Mouse (Mus musculus) liver, embryonic 14.5 days (tissue): ENCODE results near the gene Denr. TPM values are rescaled to one million over a fixed set of nuclear protein-coding genes. Genes with fewer than 3 reads are reported as not detected.
A peak's percentile ranks its signal among the peaks of the same experiment; 100 is the strongest.

Experiments
- ATAC-seq: fragments of 200-750 bp; cut with Nextera tagmentation; 2 replicates; pipeline ENCODE4 v1.8.0; 2017; ENCODE audit warnings: moderate number of reproducible peaks, mild to moderate bottlenecking, moderate library complexity; ENCODE audit not compliant: insufficient read depth
- DNase-seq, 3 experiments: peaks; one replicate each; pipeline ENCODE4 v3.0.0-alpha.2; 2012 to 2013; ENCODE audit warnings: low read depth in 3 of 3, low spot score in 3 of 3
- H3K27ac ChIP-seq: fragments of 300-500 bp; sonication (generic); 2 replicates; pipeline ENCODE4 v1.5.1; 2014; ENCODE audit warnings: moderate library complexity, mild to moderate bottlenecking, control low read depth, inconsistent platforms
- H3K27me3 ChIP-seq: fragments of 300-500 bp; sonication (generic); 2 replicates; pipeline ENCODE4 v1.6.1; 2014; ENCODE audit warnings: mild to moderate bottlenecking, low read length, moderate library complexity; ENCODE audit not compliant: control insufficient read depth, insufficient read depth
- H3K36me3 ChIP-seq: fragments of 300-500 bp; sonication (generic); replicated peaks from 2 replicates; pipeline ENCODE4 v1.6.1; 2014; ENCODE audit warnings: low read depth; ENCODE audit not compliant: control insufficient read depth, insufficient read depth
- H3K4me1 ChIP-seq, 2 experiments: fragments of 200-500 bp in 1 of 2; fragments of 300-500 bp in 1 of 2; sonication (generic) in 1 of 2; replicated peaks; 2 replicates each; pipeline ENCODE4 v1.6.1; 2012 to 2014; ENCODE audit warnings: antibody characterized with exemption in 1 of 2, inconsistent platforms in 1 of 2, low read length in 1 of 2; ENCODE audit not compliant: control insufficient read depth in 2 of 2, insufficient read depth in 2 of 2
- H3K4me2 ChIP-seq: fragments of 300-500 bp; sonication (generic); 2 replicates; pipeline ENCODE4 v1.6.1; 2014; ENCODE audit warnings: low read depth, mild to moderate bottlenecking, control low read depth, moderate library complexity
- H3K4me3 ChIP-seq, 2 experiments: fragments of 200-500 bp in 1 of 2; fragments of 300-500 bp in 1 of 2; sonication (generic) in 1 of 2; 2 replicates each; pipeline ENCODE4 v1.5.1; 2012 to 2014; ENCODE audit warnings: low read depth in 2 of 2, low read length in 2 of 2, mild to moderate bottlenecking in 2 of 2, control low read depth in 1 of 2, inconsistent platforms in 1 of 2, moderate library complexity in 1 of 2; ENCODE audit not compliant: insufficient read depth in 1 of 2
- H3K9ac ChIP-seq: fragments of 300-500 bp; sonication (generic); replicated peaks from 2 replicates; pipeline ENCODE4 v1.6.1; 2014; ENCODE audit warnings: mild to moderate bottlenecking, control low read depth, moderate library complexity
- H3K9me3 ChIP-seq: fragments of 300-500 bp; sonication (generic); 2 replicates; pipeline ENCODE4 v1.6.1; 2016; ENCODE audit warnings: low read length, mixed read lengths; ENCODE audit not compliant: control insufficient read depth
- CTCF ChIP-seq: IDR thresholded peaks from 2 replicates; pipeline ENCODE4 v1.5.1; 2016; ENCODE audit warnings: antibody characterized with exemption, low read depth, control low read depth
- EP300 ChIP-seq: IDR thresholded peaks from 2 replicates; pipeline ENCODE4 v1.6.1; 2016; ENCODE audit warnings: antibody characterized with exemption, low read depth
- WGBS: fragments of 180-500 bp; shearing (Covaris S2); extraction: QIAGEN DNeasy Blood & Tissue Kit; methylation state at CpG from one replicate; pipeline ENCODE4 v1.1.7; 2014; ENCODE audit not compliant: insufficient replicate concordance; 5-methylcytosine and 5-hydroxymethylcytosine counted together
- polyA plus RNA-seq, 2 experiments: library from polyadenylated mRNA; depleted of rRNA in 1 of 2; stranded (reverse) in 1 of 2; unstranded in 1 of 2; fragments of >200 nt; fragmentation: Nextera tagmentation in 1 of 2; extraction: Ambion mirVana in 1 of 2; gene quantifications; 2 replicates each; pipeline versions ENCODE4 v1.2.1 to v1.2.3; 2012 to 2014

Denr gene
- polyA plus RNA-seq, 2 experiments = 17.5 to 43.0 TPM

GRCm38 (mm10) chr5:123904059-123904672 is 2.8 kb upstream of the Denr start:
- Histone ChIP-seq H3K9ac (no peak overlapping the region), H3K27me3 (no peaks in the 10 kb centered on the region), H3K4me2 (no peak overlapping the region), H3K4me1 (peaks cover 3 to 16% of the 10 kb centered on the region in 2 experiments; a peak in 3 of 4 replicates), H3K9me3 (no peaks in the 10 kb centered on the region), H3K27ac (no peak overlapping the region), H3K4me3 (no peak overlapping the region), H3K36me3 (peaks cover 8% of the 10 kb centered on the region)
- DNase-seq (no peak), ATAC-seq (no peak)
- TF ChIP-seq CTCF = no peak
- TF ChIP-seq EP300 = no peak
- WGBS = 58% methylated on average over 11 of the region's 11 CpGs

DNA sequence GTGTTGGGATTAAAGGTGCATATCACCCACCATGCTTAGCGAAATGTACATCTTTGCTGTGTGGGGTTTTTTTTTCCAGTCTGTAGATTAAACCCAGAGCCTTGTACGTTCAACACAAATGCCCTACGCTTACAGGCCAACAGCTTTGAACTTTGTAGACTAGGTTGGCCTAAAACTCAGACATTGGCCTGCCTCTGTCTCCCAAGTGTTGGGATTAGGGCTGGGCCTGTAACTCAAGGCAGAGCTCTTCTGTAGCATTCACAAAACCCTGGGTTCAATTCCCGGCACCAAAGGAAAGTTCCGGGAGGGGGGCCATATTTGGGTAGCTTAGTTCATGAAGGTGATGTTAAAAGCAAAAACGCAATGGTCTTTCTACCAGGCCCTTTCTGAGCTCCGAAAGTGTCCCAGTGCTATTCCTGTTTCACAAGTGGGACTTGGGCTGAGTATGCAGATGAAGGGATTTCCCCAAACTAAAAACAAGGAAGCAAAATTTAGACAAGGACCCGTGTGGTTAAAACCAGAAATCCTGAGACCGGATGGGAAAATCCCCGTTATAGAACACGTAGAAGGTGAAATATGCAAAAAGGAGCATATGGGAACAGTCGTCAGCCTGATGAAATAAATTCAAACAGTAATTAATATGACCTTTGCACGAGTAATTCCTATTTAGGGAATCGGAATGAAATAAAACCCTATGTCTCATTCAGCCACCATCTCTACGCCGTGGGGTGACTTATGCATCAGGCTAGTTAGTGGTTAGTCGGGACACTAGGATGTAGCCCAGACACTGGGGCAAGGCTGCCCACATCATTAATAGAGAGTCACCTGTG is 614 bp upstream of the Denr start:
- H3K36me3 ChIP-seq = peaks cover 16% of the 10 kb centered on the region
- no peaks in the 10 kb centered on the region for H3K9me3 ChIP-seq
- H3K27ac ChIP-seq = no peak overlapping the region
- ATAC-seq = no peak
- DNase-seq = no peak
- TF ChIP-seq EP300 (no peak), CTCF (no peak)
- H3K4me3 ChIP-seq = peak overlapping the region; percentile 34 to 80; a peak in 2 of 4 replicates
- peak overlapping the region; percentile 65 for H3K4me2 ChIP-seq
- H3K4me1 ChIP-seq = peaks cover 3 to 16% of the 10 kb centered on the region in 2 experiments; a peak in 3 of 4 replicates
- 58% methylated on average over 17 of the region's 17 CpGs for WGBS
- no peak overlapping the region; the same call in 1 of the 2 replicates for H3K9ac ChIP-seq
- no peaks in the 10 kb centered on the region for H3K27me3 ChIP-seq

GRCm38 (mm10) chr5:123907631-123907977 is 629 bp downstream of the Denr start:
- no peaks in the 10 kb centered on the region for H3K27me3 ChIP-seq
- no peak overlapping the region for H3K27ac ChIP-seq
- peaks cover 3 to 16% of the 10 kb centered on the region in 2 experiments; a peak in 3 of 4 replicates for H3K4me1 ChIP-seq
- peak overlapping the region; percentile 80 to 89 for H3K4me3 ChIP-seq
- peak overlapping the region; percentile 65 for H3K4me2 ChIP-seq
- no peak for TF ChIP-seq EP300
- TF ChIP-seq CTCF = no peak
- H3K9me3 ChIP-seq = no peaks in the 10 kb centered on the region
- peak overlapping the region; percentile 84 for H3K9ac ChIP-seq
- H3K36me3 ChIP-seq = peaks cover 18% of the 10 kb centered on the region
- DNase-seq = no peak
- ATAC-seq = no peak
- under 1% methylated on average over 10 of the region's 10 CpGs for WGBS

DNA sequence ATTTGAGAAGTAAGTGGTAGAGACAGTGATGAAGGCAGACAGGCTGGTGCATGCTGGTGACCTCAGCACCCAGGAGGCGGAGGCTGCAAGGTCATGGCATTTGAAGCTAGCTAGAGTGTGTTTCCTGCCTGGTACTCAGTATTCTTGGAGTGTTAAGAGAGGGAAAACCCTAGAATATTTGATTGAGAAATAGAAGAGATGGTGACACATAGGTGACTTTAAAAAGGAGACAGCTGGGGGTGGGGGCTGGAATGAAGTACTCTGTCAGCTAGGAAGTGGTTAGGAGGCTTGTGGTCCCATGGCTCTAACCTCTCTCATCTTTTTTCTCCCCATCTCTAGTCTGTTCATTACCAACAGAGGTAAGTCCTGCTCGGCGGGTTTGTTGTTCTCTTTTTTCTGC is 7.9 kb downstream of the Denr start:
- Histone ChIP-seq H3K4me2 (no peak overlapping the region), H3K27ac (no peak overlapping the region), H3K9ac (no peak overlapping the region), H3K36me3 (peaks cover 20% of the 10 kb centered on the region), H3K27me3 (no peaks in the 10 kb centered on the region), H3K9me3 (no peaks in the 10 kb centered on the region), H3K4me1 (no peaks in the 10 kb centered on the region), H3K4me3 (no peak overlapping the region)
- TF ChIP-seq CTCF = no peak
- no peak for TF ChIP-seq EP300
- 76% methylated on average over 3 of the region's 3 CpGs for WGBS
- ATAC-seq (no peak), DNase-seq (no peak)

DNA sequence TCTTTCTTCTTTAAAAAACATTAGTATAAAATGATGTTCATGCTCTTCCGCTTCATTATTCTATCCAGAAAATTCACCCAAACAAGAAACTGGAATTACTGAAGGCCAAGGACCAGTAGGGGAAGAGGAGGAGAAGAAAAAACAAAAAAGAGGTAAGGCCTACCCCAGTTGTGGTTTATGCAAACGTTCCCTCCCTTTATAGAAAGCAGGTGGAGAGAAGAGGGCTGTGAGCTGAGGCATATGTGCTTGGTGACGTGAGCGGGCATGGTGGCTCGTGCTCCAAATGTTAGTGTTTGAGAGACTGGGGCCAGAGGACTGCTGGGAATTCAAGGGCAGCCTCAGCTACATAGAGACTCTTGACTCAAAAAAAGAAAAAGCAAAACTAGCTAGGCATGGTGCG is 15.1 kb downstream of the Denr start:
- no peak overlapping the region for H3K4me2 ChIP-seq
- WGBS = 85% methylated on average over 6 of the region's 6 CpGs
- TF ChIP-seq EP300 (no peak), CTCF (no peak)
- H3K27me3 ChIP-seq = no peaks in the 10 kb centered on the region
- ATAC-seq = no peak
- H3K9ac ChIP-seq = no peak overlapping the region
- no peaks in the 10 kb centered on the region for H3K4me1 ChIP-seq
- H3K4me3 ChIP-seq = no peak overlapping the region
- DNase-seq = no peak
- H3K9me3 ChIP-seq = no peaks in the 10 kb centered on the region
- H3K36me3 ChIP-seq = peaks cover 41% of the 10 kb centered on the region
- no peak overlapping the region for H3K27ac ChIP-seq
